Mouse (Mus musculus): Measurements from ENCODE around the gene Ece1. TPM values are rescaled to one million over a fixed set of nuclear protein-coding genes. Genes with fewer than 3 reads are reported as not detected.

Ece1 gene
- total RNA-seq, 2 experiments from 2014 or later: 54.4 to 57.3 TPM

DNA sequence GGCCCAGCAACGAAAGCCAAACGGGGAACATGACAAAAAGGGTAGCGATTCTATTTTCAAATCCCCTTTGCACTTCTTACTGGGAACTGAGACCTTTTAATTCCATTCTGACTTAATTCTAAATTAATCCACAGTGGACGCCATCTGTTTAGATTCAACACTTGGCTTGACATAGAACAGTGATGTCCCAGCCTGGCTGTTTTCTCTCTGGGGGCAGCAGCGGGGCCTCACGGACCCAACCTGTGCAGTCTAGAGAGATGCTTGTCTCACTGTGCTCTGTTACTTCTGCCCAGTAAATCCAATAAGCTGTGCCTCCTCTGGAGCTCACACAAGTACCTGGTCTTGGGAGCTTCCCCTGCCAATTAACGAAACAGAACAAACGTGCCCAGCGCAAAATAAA is 56.5 kb downstream of the Ece1 start:
- no peak for DNase-seq

DNA sequence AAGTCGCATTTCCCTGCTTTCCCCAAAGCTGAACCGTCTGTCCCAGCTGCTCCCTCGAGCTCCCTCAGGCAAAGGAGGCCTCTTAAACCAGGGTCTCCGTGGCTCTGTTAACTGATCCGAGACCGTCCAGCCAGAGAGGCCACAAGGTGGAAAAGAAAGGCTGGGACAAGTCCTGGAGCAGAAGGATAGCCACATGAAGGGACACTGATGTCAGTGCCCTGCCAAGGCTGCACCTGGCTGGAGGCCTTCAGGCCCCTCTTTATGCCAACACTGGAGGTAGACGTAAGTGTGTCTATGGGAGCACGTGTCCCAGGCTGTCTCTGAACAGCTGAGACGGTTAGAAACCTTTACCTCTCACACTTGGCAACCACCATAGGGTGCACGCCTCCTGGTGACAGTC is 57.1 kb downstream of the Ece1 start:
- no peak for DNase-seq

DNA sequence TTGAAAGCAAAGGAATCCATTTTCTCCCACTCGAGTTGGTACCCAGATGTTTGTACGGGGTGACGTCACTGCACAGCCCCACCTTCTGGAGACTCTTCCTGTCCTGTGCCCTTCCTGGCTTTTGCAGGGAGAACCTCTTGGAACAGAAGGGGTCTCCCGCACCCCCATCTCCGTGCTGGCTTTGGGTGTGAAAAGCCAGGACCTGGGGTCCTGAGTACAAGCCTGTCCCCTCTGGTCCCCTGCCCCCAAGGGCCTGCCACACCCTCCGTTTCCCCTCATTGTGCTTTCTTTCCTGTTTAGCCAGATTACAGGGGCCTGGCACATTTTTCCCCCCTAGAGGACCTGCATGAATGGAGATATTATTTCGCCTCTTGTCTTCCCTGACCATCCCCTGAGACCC is 58.0 kb downstream of the Ece1 start:
- DNase-seq: no peak

DNA sequence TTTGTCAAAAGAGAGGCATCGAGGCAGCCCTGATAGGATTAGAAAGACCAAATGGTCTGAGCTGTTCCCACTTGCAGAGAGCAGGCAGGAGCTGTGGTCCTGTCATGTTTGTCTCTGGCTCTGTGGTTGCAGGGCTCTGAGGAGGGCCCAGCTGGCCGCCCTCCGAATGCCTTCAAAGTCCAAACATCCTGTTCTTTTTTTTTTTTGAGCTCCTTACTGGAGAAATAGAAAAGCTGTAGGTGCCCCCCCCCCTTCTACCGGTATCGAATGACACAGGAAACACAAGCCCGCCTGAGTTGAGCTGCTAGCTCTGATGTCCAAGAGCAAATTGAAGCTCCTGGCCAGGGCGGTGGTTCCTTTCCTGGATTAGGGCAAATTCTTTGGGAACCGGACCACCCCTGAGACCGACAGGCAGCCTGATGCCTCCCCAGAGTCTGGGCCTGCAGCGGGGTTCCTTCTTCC is 58.5 kb downstream of the Ece1 start:
- DNase-seq: no peak

- no peak for DNase-seq
These were observed 59.5 kb downstream of the Ece1 start for GRCm38 (mm10) chr4:137921510-137921909.

DNA sequence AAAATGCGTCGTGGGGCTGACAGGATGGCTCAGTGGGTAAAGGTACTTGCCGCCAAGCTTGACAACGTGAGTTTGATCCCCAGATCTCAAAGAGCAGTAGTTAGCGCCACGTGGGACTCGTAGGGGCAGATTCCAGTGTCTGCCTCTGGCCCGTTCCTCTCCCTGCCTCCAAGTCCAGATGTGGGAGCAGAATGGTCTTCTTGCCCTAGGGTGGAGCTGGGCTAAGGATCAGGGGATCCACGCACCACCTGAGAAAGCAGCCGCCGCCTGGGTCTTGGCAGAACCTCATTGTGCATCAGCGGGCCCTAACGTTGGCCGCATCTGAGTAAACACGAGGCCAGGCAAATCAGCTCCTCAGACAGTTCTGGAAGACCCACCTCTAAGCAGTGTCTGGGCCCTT is 61.0 kb downstream of the Ece1 start:
- DNase-seq: no peak

GRCm38 (mm10) chr4:137925176-137925575 is 63.1 kb downstream of the Ece1 start:
- no peak for DNase-seq

DNA sequence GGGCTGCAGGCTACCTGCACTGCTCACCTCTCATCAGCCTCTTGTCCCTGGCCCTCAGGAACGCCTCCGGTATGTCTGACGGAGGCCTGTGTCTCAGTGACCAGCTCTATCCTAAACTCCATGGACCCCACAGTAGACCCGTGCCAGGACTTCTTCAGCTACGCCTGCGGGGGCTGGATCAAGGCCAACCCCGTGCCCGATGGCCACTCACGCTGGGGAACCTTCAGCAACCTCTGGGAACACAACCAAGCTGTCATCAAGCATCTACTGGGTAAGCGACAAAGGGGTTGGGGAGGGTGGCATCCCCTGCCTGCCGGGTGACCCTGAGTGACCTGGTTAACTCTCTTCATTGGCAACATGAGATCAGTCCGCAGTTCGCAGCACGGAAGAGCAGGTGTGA is 64.1 kb downstream of the Ece1 start:
- DNase-seq: no peak

GRCm38 (mm10) chr4:137927136-137927535 is 65.1 kb downstream of the Ece1 start:
- DNase-seq: no peak

DNA sequence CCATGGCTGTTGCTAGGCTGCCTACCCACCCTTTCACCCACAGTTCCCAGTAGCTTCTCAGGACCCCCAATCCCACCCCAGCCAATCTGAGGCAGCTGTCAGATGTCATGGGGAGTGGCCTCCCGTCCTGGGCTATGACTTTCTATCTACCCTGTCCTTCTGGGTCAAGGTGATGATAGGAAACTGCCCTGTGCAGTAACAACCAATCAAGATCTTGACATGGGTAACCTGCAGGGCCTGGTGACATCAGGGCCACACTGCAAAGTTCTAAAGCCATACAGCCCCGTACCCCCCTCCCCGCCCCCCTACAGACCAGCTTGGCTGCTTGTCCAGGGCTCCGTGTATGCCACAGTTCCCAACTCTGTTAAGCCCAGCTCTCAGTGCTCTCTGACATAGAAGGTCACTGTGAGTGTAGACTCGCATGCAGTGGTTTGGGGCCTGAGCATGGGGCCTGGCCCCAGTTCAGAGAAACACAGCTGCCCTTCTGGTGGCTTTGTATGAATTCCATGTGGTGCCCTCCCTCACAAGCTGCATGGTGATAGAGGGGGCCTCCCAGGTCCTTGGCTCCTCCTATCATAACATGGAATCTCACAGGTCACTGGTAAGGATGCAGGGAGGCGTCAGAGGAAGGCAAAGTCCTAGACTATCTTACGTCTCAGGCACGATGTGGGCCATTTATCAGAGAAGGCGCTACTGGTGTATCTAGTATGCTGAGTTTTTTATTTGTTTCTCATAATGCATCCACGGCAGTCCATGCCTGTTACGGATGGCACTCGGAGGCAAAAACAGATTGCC is 65.9 kb downstream of the Ece1 start:
- no peak for DNase-seq

GRCm38 (mm10) chr4:137928813-137929212 is 66.8 kb downstream of the Ece1 start:
- no peak for DNase-seq

DNA sequence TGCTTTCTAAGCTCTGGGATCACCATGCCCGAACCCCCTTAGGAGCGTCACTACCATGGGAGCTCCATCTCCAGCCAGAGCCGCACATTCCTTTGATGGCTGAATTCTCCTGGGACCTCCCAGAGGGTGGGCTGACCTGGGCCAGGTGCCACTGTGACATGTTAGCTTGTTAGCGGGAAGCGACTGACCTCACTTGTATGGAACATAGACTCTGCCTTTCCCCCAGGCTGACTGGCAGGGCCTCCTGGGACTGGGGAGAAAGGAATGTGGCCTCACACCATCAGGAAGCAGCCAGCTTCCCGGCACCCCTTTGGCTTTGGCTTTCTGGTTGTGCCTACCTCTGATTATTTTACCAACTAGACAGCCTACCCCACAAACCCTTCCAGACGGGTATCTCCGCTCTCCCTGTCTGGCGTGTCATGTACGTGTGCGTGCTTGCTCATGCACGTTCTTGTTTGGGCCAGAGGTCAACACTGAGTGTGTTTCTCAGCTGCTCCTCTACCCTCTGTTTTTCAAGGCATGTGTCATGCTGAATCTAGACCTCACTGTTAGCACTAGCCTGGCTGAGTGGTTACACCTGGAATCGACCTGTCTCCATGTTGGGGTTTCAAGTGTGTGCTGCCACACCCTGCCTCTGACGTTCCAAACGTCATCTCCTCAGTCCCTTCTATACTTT is 67.4 kb downstream of the Ece1 start:
- no peak for DNase-seq

DNA sequence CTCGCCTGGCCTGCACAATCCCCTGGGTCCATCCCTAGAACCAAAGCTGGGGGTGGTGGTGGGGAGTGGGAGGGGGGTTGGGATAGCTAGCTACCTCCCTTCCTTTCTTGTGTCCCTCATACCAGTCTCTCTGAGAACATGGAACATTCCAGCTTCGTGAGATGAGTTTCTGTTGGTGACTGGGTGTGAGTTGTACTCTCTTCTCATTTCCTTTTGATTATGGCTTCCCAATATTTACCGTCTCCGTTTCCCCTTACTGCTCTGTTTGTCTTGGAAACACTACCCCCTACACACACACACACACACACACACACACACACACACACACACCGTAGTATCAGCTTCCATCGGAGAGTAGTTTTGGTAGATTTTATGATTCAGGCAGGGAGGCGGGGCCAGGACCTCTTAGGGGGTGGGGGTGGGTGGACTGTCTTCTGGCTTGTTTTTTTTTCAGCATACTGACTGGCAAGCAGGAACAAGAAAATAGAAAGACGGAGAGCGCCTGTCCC is 68.5 kb downstream of the Ece1 start:
- DNase-seq: no peak

GRCm38 (mm10) chr4:137931009-137931757 is 69.1 kb downstream of the Ece1 start:
- DNase-seq: no peak

DNA sequence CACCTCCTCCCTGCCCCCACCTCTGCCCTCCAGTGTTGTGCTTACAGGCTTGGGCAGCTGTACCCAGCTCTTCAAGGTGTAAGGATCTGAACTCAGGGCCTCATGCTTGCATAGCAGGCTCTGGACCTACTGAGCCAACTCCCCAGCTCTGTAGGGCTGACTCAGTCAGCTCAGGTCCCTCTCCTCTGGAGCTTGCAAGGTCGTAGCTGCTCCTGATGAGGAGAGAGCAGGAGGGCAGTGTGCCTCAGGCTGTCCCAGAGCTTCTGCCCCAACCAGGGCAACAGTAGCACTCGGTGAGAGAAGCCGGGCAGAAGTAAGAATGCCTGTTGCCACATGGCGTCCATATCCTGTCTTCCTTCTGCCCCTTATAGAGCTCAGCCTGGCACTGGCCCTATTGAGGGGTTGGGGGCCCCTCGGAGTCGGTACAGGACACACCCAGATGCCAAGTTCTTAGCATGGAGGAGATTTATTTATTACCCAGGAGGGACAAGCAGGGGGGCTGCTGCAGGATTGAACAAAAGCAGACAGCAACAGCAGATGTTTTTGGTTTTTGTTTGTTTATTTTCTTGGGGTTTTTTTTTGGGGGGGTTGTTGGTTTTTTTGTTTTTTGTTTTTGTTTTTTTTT is 70.6 kb downstream of the Ece1 start:
- DNase-seq: no peak

DNA sequence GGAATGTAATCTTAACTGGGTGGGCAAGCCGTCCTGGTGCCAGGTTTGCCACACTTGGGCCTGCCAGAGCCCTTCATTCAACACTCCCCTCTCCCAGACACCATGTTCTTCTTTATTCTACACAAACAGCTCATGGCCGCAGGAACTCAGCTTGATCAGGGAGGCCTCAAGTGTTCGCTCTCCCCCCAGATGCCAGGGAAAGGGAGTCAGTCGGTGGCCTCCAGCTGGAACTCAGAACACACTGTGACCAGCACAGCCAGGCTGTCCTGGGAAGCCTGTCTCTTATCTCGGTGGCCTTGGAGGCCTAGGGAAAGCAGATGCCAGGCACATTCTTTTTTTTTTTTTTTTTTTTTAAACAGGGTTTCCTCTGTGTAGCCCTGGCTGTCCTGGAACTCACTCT is 71.3 kb downstream of the Ece1 start:
- DNase-seq: no peak

- DNase-seq: no peak
These were observed 74.1 kb downstream of the Ece1 start for GRCm38 (mm10) chr4:137936134-137936533.

- DNase-seq: no peak
These were observed 78.0 kb downstream of the Ece1 start for GRCm38 (mm10) chr4:137940061-137940460.

DNA sequence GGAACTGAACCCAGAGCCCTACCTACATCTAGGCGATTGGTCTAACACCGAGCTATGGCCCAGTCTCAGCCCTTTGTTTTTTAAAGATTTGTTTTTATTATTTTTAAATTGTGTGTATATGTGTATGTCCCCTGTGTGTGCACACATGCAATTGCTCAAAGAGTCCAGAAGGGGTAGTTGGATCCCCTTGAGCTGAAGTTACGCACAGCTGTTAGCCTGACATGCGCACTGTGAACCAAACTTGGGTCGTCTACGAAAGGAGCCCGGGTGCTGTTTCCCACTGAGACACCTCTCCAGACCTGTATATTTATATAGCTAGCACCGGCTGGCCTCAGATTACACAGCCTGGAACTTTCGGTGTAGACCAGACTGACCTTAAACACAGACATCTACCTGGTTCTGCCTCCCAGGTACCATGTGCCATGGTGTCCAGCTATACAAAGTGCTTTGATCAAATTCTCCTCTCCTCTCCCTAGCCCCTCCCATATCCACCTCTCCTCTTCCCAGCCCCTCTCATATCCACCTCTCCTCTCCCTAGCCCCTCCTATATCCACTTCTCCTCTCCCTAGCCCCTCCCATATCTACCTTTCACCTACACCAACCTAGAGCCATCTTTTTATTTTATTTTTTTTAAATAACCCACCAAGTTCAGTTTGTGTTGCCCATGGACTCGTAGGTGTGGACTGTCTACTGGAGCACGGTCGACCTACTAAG is 79.3 kb downstream of the Ece1 start:
- DNase-seq: no peak

- DNase-seq: peak in 1 of 2 experiments; percentile 17
These were observed 80.1 kb downstream of the Ece1 start for GRCm38 (mm10) chr4:137941871-137942781.
